Mouse (Mus musculus): ENCODE data around the gene Aim2.

GRCm38 (mm10) chr1:173391754-173392153 lies 41.1 kb downstream of the Aim2 start:
- TF ChIP-seq CTCF (IDR thresholded peaks at IDR 0.05) (no peak), EP300 (IDR thresholded peaks at IDR 0.05; ENCODE audit: insufficient read depth, low read depth, low read length) (no peak), POLR2A (IDR thresholded peaks at IDR 0.05; ENCODE audit: insufficient read depth, low read depth, low read length) (no peak)

Data from heart, adult 2 months (tissue).